Mouse (Mus musculus) inflammation-experienced regulatory T-cells (primary cell): Measurements from ENCODE around the gene Psmb4. TPM values are rescaled to one million over a fixed set of nuclear protein-coding genes. Genes with fewer than 3 reads are reported as not detected.

Experiments
- polyA plus RNA-seq, 2 experiments: library from polyadenylated mRNA; unstranded; fragments of 100-300 nt; shearing (Covaris generic); gene quantifications; one replicate each; pipeline ENCODE4 v1.2.1; 2017

Psmb4 gene
- polyA plus RNA-seq, result 100 to 1,000 TPM; 258 to 304 TPM

GRCm38 (mm10) chr3:94886316-94887224, at the start of gene Psmb4:
Psmb4 (minus strand) TSS chr3:94886961.

GRCm38 (mm10) chr3:94932809-94933564, 46.2 kb upstream of the Psmb4 start, which contains the start of gene Selenbp1:
Selenbp1 (plus strand) TSS chr3:94933056.

GRCm38 (mm10) chr3:94837183-94837890, 49.4 kb downstream of the Psmb4 start, which contains the start of gene Pogz:
Pogz (plus strand) TSS chr3:94837567.

Other genes with a start within 250 kb of the Psmb4 start
- not detected for gene Gm10972, start 243.8 kb downstream of the Psmb4 start, polyA plus RNA-seq
- gene Tuft1, start 228.1 kb downstream of the Psmb4 start, polyA plus RNA-seq, result 1 to 10 TPM in 1 of 2 experiments, under 1 TPM in 1; 0.73 to 2.4 TPM
- under 1 TPM in 1 of 2 experiments, not detected in 1; 0.61 TPM for gene Selenbp2, start 193.4 kb downstream of the Psmb4 start, polyA plus RNA-seq
- under 1 TPM; 0.13 to 0.42 TPM for gene Cgn, start 100.5 kb downstream of the Psmb4 start, polyA plus RNA-seq
- gene Pogz, start 49.4 kb downstream of the Psmb4 start, polyA plus RNA-seq, result 10 to 100 TPM; 12.2 to 14.7 TPM
- gene Selenbp1, start 46.1 kb upstream of the Psmb4 start, polyA plus RNA-seq, result 1 to 10 TPM; 3.9 to 4.6 TPM
- gene Rfx5, start 67.1 kb upstream of the Psmb4 start, polyA plus RNA-seq, result 10 to 100 TPM; 26.0 to 29.1 TPM
- 10 to 100 TPM; 13.5 to 17.2 TPM for gene Pi4kb, start 87.8 kb upstream of the Psmb4 start, polyA plus RNA-seq
- gene Zfp687, start 128.5 kb upstream of the Psmb4 start, polyA plus RNA-seq, result 10 to 100 TPM; 53.2 TPM
- 100 to 1,000 TPM; 277 to 291 TPM for gene Psmd4, start 155.7 kb upstream of the Psmb4 start, polyA plus RNA-seq
- 10 to 100 TPM; 24.4 to 30.3 TPM for gene Pip5k1a, start 220.0 kb upstream of the Psmb4 start, polyA plus RNA-seq
- 100 to 1,000 TPM; 113 to 128 TPM for gene Vps72, start 224.1 kb upstream of the Psmb4 start, polyA plus RNA-seq
- gene Tmod4, start 237.5 kb upstream of the Psmb4 start, polyA plus RNA-seq, result 1 to 10 TPM; 2.7 to 6.6 TPM
- gene Scnm1, start 247.1 kb upstream of the Psmb4 start, polyA plus RNA-seq, result 100 to 1,000 TPM in 1 of 2 experiments, 10 to 100 TPM in 1; 67.0 to 102 TPM
- gene Lysmd1, start 247.1 kb upstream of the Psmb4 start, polyA plus RNA-seq, result 10 to 100 TPM; 23.0 to 27.7 TPM